Mouse (Mus musculus) heart, postnatal 0 days (tissue): ENCODE data around the gene Cfl1.

Experiments used
- CTCF ChIP-seq: IDR thresholded peaks from 2 replicates; pipeline ENCODE4 v1.5.1; 2016; ENCODE audit warnings: antibody characterized with exemption, control low read depth, low read depth
- EP300 ChIP-seq: IDR thresholded peaks from 2 replicates; pipeline ENCODE4 v1.6.1; 2016; ENCODE audit warnings: antibody characterized with exemption, low read depth

- TF ChIP-seq CTCF, result no peak
- no peak for TF ChIP-seq EP300
Measured at GRCm38 (mm10) chr19:5515840-5516777, 25.9 kb downstream of the Cfl1 start.
